Mouse (Mus musculus) stomach, embryonic 14.5 days (tissue): ENCODE measurements around the gene Cdh15. TPM values are rescaled to one million over a fixed set of nuclear protein-coding genes. Genes with fewer than 3 reads are reported as not detected.
A peak's percentile ranks its signal among the peaks of the same experiment; 100 is the strongest.

ENCODE experiments used
- ATAC-seq: fragments of 200-750 bp; cut with Nextera tagmentation; 2 replicates; pipeline ENCODE4 v1.8.0; 2017; ENCODE audit warnings: low read depth, moderate TSS enrichment; ENCODE audit not compliant: insufficient number of reproducible peaks, insufficient read depth, low FRiP score
- H3K27ac ChIP-seq: fragments of 300-500 bp; sonication (generic); 2 replicates; pipeline ENCODE4 v1.5.1; 2014; ENCODE audit warnings: mild to moderate bottlenecking, low read length, moderate library complexity, mixed read lengths
- H3K27me3 ChIP-seq: fragments of 300-500 bp; sonication (generic); 2 replicates; pipeline ENCODE4 v1.6.1; 2014; ENCODE audit warnings: low read length, control low read depth, mixed read lengths; ENCODE audit not compliant: control insufficient read depth, insufficient read depth
- H3K36me3 ChIP-seq: fragments of 300-500 bp; sonication (generic); 2 replicates; pipeline ENCODE4 v1.6.1; 2014; ENCODE audit warnings: mild to moderate bottlenecking, control low read depth, low read length, moderate library complexity, mixed read lengths; ENCODE audit not compliant: control insufficient read depth, insufficient read depth
- H3K4me1 ChIP-seq: fragments of 300-500 bp; sonication (generic); 2 replicates; pipeline ENCODE4 v1.6.1; 2014; ENCODE audit warnings: low read length, control low read depth, mixed read lengths; ENCODE audit not compliant: control insufficient read depth, insufficient read depth
- H3K4me2 ChIP-seq: fragments of 300-500 bp; sonication (generic); replicated peaks from 2 replicates; pipeline ENCODE4 v1.6.1; 2014; ENCODE audit warnings: low read depth, low read length, control low read depth
- H3K4me3 ChIP-seq: fragments of 300-500 bp; sonication (generic); 2 replicates; pipeline ENCODE4 v1.5.1; 2014; ENCODE audit warnings: low read depth, low read length, control low read depth
- H3K9ac ChIP-seq: fragments of 300-500 bp; sonication (generic); replicated peaks from 2 replicates; pipeline ENCODE4 v1.6.1; 2014; ENCODE audit warnings: low read depth, mild to moderate bottlenecking, control low read depth, low read length, moderate library complexity, mixed read lengths
- H3K9me3 ChIP-seq: fragments of 300-500 bp; sonication (generic); 2 replicates; pipeline ENCODE4 v1.6.1; 2016; ENCODE audit warnings: low read depth, low read length, control low read depth; ENCODE audit not compliant: control insufficient read depth
- WGBS: fragments of 180-500 bp; shearing (Covaris S2); extraction: QIAGEN DNeasy Blood & Tissue Kit; methylation state at CpG from one replicate; pipeline ENCODE4 v1.1.7; 2014; 5-methylcytosine and 5-hydroxymethylcytosine counted together
- polyA plus RNA-seq: library from polyadenylated mRNA; unstranded; fragments of >200 nt; fragmentation: Nextera tagmentation; extraction: Ambion mirVana; gene quantifications from 2 replicates; pipeline ENCODE4 v1.2.1, GENCODE M21; 2014

Cdh15 gene
- polyA plus RNA-seq, 1 experiment from 2014 or later = 0.26 TPM

DNA sequence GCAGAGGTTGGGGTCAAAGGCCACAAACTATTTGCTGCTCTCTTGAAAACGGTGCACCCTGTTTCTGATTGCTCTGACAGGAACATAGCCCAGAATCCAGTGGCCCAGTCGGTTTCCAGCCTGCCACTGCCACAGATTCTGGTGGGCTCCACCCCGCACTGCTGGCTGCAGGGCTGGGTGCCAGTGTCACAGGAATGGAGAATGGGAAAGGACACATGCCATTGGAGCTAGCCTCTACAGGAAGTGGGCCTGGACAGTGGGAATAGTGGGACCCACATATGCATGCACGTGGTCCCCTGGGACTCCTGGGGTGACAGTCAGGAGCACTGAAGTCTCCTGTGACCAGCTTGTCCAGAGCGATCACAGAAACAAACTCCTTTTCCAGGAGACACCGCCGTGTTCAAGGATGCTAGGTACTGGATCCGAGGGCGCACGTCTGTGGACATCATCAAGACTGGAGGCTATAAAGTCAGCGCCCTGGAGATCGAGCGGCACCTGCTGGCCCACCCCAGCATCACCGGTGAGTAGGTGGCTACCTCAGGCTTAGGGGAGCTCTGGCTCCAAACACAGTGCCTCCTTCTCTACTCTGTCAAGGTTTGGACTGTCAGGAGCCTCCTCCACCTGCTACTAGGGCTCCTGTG, 35.0 kb upstream of the Cdh15 start:
- Histone ChIP-seq H3K36me3 (peaks cover 6% of the 10 kb centered on the region), H3K9me3 (no peaks in the 10 kb centered on the region), H3K27ac (no peak overlapping the region), H3K27me3 (no peaks in the 10 kb centered on the region), H3K4me1 (no peaks in the 10 kb centered on the region), H3K4me2 (no peak overlapping the region), H3K9ac (no peak overlapping the region), H3K4me3 (no peak overlapping the region)
- WGBS = 78% methylated on average over 14 of the region's 14 CpGs
- ATAC-seq = 0 out of 2 replicates have a peak, but pooled peaks have one; percentile 46

- Histone ChIP-seq H3K27me3 (no peaks in the 10 kb centered on the region), H3K4me1 (no peaks in the 10 kb centered on the region), H3K4me3 (no peak overlapping the region), H3K4me2 (no peak overlapping the region), H3K9me3 (no peaks in the 10 kb centered on the region), H3K36me3 (peaks cover 6% of the 10 kb centered on the region), H3K9ac (no peak overlapping the region), H3K27ac (no peak overlapping the region)
- WGBS = 51% methylated on average over 7 of the region's 7 CpGs
- no peak for ATAC-seq
Measured at GRCm38 (mm10) chr8:122814608-122815007, 33.2 kb upstream of the Cdh15 start.

DNA sequence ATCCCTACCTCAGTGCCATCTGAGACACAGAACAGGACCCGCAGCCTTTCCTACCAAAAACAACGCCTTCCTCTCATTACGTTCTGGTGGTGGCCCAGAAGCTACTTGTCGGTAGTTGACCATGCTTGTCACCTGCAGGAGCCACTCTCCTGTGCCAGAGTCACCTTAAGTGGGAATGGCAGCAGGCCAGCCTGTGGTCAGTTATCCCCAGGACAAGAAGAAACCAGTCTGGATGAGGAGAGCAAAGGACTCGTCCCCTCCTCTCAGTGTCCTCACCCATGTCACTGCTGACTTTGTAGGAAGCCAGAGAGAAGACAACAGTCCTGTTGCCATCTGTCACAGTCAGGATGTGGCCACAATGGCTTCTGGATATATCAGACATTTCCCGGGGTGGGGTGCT, 30.8 kb upstream of the Cdh15 start:
- Histone ChIP-seq H3K27me3 (no peaks in the 10 kb centered on the region), H3K9ac (no peak overlapping the region), H3K9me3 (no peaks in the 10 kb centered on the region), H3K4me3 (no peak overlapping the region), H3K4me1 (no peaks in the 10 kb centered on the region), H3K36me3 (peaks cover 6% of the 10 kb centered on the region), H3K27ac (no peak overlapping the region), H3K4me2 (no peak overlapping the region)
- 89% methylated on average over 6 of the region's 6 CpGs for WGBS
- ATAC-seq = no peak

DNA sequence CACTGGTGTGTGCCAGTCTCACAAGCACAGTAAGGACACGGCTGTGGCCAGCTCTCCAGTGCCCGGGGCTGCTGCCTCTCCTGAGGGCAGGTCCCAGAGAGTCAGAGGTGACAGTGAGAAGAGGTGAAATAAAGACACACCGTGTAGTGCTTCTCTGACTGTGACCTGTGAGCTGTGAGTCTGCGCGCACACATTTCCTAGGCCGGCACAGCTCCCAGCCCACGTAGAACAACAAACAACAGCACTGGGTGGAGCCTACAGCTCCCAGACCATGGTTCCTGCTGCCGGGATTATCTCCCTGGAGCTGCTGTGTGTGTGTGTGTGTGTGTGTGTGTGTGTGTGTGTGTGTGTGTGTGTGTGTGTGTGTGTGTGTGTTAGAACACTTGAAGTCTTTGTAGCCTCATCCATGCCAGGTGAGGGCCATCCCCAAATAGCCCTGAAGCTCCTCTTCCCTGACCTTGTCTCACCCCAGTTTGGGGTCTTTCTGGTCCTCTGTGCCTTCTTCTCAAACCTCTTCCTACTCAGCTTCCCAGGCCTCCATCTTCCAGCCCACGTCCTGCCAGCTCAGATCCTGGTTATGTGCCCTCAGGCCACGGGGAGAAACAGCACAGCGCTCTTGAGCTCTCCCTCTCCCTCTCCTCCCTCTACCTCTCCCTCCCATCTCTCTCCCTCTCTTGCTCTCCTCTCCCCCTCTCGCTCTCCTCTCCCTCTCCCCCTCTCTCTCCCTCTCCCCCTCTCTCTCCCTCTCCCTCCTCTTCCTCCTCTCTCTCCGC, 29.9 kb upstream of the Cdh15 start:
- Histone ChIP-seq H3K4me1 (no peaks in the 10 kb centered on the region), H3K9me3 (no peaks in the 10 kb centered on the region), H3K9ac (no peak overlapping the region), H3K27ac (no peak overlapping the region), H3K36me3 (peaks cover 6% of the 10 kb centered on the region), H3K27me3 (no peaks in the 10 kb centered on the region), H3K4me3 (no peak overlapping the region), H3K4me2 (no peak overlapping the region)
- 41% methylated on average over 13 of the region's 13 CpGs for WGBS
- ATAC-seq = no peak

GRCm38 (mm10) chr8:122819776-122820175, 28.0 kb upstream of the Cdh15 start:
- Histone ChIP-seq H3K4me1 (no peaks in the 10 kb centered on the region), H3K4me2 (no peak overlapping the region), H3K9ac (no peak overlapping the region), H3K27ac (no peak overlapping the region), H3K4me3 (no peak overlapping the region), H3K27me3 (no peaks in the 10 kb centered on the region), H3K9me3 (no peaks in the 10 kb centered on the region), H3K36me3 (no peaks in the 10 kb centered on the region; the same call in 1 of the 2 replicates)
- no peak for ATAC-seq
- WGBS = 27% methylated on average over 11 of the region's 11 CpGs

GRCm38 (mm10) chr8:122824571-122824970, 23.2 kb upstream of the Cdh15 start:
- Histone ChIP-seq H3K27me3 (no peaks in the 10 kb centered on the region), H3K9me3 (no peaks in the 10 kb centered on the region), H3K27ac (no peak overlapping the region), H3K4me2 (no peak overlapping the region), H3K9ac (no peak overlapping the region), H3K4me1 (no peaks in the 10 kb centered on the region), H3K36me3 (no peaks in the 10 kb centered on the region), H3K4me3 (no peak overlapping the region)
- WGBS = 43% methylated on average over 5 of the region's 5 CpGs
- ATAC-seq = no peak

GRCm38 (mm10) chr8:122824986-122825385, 22.8 kb upstream of the Cdh15 start:
- H3K9ac ChIP-seq = no peak overlapping the region
- H3K27ac ChIP-seq = no peak overlapping the region
- H3K4me1 ChIP-seq = no peaks in the 10 kb centered on the region
- H3K4me2 ChIP-seq = no peak overlapping the region
- H3K4me3 ChIP-seq = no peak overlapping the region
- H3K27me3 ChIP-seq = no peaks in the 10 kb centered on the region
- 85% methylated on average over 9 of the region's 9 CpGs for WGBS
- no peaks in the 10 kb centered on the region for H3K36me3 ChIP-seq
- ATAC-seq = no peak
- no peaks in the 10 kb centered on the region for H3K9me3 ChIP-seq

GRCm38 (mm10) chr8:122825408-122825807, 22.4 kb upstream of the Cdh15 start:
- no peaks in the 10 kb centered on the region for H3K9me3 ChIP-seq
- no peaks in the 10 kb centered on the region for H3K4me1 ChIP-seq
- H3K4me3 ChIP-seq = no peak overlapping the region
- WGBS = 86% methylated on average over 8 of the region's 8 CpGs
- H3K27me3 ChIP-seq = no peaks in the 10 kb centered on the region
- no peak overlapping the region for H3K27ac ChIP-seq
- no peak overlapping the region for H3K4me2 ChIP-seq
- H3K9ac ChIP-seq = no peak overlapping the region
- no peaks in the 10 kb centered on the region for H3K36me3 ChIP-seq
- no peak for ATAC-seq
